Mouse (Mus musculus): ENCODE measurements around the gene Cdkn3.

DNA sequence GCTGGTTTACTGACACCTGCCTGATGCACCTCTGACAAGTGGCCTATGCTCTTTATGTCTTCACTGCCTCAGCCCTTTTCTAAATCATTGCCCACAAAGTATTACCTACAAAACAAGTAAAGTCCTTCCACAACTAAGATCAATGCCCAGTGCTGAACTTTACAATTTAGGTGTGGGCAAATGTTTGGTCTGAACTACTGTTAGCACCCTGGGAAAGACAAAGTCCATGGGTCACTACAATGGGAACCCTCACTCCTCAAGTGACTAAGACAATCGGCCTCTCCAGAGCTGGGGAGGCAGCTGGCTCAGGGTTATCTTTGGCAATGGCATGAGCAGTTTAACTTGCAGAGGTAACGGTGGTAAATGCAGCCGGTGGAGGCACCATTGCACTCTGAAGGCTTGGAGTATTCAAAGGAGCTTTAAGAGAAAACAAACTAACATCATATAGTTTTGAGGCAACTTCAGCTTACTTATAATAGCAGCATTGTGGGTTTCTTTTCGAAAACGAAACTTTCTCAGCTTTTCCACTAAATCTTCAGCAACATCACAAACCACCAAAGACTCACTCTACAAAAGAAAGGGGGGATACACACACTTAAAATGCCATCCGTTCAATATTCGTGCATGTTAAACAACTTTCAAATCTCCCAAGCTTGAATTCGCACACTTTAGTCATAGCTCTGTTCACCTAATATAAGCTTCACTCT, 56.7 kb downstream of the Cdkn3 start:
- TF ChIP-seq GATA1 (IDR thresholded peaks at IDR 0.05; ENCODE audit: borderline replicate concordance, low read length), result no peak
- TF ChIP-seq FLI1 (IDR thresholded peaks at IDR 0.05; ENCODE audit: low read length), result no peak
